Mouse (Mus musculus): ENCODE measurements around the gene Trim17.
"Not testable (repeated sequence)": the region's sequence is repeated elsewhere in the genome, so short reads cannot be mapped to it uniquely, and the experiment has no call there.

Gene Trim17

DNA sequence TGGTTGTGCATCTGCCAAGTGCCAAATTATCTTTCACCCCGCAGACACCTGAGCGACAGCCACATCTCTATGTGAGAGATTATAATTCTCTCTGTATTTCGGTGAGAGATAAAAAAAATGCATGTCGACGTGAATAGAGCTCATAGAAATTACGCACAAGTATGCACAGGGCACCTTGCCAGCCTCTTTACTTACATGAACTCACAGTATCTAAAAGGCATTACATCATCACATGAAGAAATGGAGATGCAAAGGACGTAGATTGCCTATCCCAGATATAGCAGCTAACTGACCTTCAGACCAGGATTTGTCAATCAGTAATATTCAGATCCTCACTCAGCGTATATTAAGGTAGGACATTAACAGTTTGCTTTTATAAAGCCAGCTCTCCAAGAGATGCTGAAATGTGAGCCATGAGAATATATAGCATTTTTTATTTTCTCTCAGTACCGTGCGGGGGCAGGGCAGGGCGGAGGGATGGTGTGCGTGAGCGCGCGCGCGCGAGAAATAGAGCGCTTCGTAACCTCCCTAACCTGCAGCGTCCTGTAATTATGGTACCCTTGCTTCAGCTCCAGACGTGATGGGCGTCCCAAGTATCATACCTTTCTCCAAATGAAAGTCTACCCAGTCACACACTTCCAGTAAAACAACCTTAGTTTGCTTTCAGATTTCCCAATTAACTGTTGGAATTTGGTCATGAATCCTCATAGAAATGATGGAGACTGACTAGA, 6.5 kb upstream of the Trim17 start:
- DNase-seq (ENCODE audit: low read depth, low spot score): peak; percentile 64

GRCm38 (mm10) chr11:58948542-58949479, 5.7 kb upstream of the Trim17 start, which contains the start of gene Hist3h2ba:
Gene Hist3h2ba, plus strand, starts transcription at chr11:58948920.
- peak; percentile 97 for DNase-seq (ENCODE audit: low read depth, low spot score)

DNA sequence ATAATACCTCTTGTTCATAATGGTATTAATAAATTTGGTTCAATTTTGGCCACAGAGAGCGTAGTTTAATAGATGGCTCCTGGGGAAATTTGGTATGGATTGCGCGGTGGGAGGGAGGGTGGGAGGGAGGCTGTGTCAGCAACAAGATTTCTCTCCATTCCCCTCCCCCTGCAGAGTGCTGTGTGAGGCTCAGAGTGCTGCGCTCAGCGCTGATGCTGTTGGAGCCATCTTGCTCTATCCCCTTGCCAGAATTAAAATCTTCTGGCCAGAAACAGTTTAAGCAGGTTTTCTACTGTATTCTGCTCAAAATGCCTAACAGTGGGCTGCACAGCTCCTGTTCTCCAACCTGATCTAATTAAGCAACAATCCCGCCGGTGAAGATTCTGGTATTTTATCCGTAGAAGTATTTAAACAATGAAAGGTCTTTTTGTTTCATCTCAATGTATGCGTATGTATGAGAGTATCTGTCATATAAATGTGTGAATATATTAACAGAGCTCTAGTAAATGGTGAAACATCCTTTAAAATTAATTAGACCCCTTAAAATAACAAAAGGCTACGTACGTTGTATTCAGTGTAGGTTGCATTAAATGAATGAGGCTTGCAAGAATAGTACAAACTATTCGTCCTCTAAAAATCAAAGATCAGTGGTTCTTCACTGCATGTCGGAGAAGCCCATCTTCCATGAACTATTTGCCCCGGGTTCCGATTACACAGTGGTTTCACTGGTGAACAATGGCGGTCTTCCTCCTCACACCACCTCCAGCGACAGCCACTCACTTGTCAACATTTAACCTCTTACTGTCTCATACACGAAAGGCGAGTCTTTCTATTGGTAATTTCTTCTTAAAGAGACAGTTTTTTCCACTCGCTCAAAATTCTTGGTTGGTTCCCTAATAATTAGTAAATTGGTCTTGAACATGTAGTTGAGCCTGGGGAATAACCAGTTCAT, 4.7 kb upstream of the Trim17 start:
- DNase-seq (ENCODE audit: low read depth, low spot score): peak; percentile 77

DNA sequence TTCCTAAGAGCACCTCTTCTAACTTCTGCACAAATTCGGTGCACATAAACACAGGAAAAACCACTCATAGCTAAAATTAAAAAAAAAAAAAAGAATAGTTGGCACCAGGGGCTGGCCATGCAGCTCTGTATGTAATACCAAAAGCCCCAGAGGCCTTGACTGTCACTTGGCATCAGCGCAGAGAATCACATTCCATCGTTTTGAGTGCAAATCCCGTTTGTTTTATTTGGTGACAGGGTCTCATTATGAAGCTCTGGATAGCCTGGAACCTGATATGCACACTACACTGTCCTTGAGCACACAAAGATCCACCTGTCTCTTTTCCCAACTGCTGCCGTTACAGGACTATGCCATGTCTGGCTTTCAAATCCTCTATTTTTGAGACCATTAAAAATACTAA, 3.3 kb upstream of the Trim17 start:
- no peak for DNase-seq (ENCODE audit: low read depth, low spot score)

- DNase-seq (ENCODE audit: low read depth, low spot score): no peak
Observed at GRCm38 (mm10) chr11:58953351-58954169, 925 bp upstream of the Trim17 start.

- not testable (repeated sequence) for DNase-seq (ENCODE audit: low read depth, low spot score)
Observed at GRCm38 (mm10) chr11:58954170-58954419, 390 bp upstream of the Trim17 start.

DNA sequence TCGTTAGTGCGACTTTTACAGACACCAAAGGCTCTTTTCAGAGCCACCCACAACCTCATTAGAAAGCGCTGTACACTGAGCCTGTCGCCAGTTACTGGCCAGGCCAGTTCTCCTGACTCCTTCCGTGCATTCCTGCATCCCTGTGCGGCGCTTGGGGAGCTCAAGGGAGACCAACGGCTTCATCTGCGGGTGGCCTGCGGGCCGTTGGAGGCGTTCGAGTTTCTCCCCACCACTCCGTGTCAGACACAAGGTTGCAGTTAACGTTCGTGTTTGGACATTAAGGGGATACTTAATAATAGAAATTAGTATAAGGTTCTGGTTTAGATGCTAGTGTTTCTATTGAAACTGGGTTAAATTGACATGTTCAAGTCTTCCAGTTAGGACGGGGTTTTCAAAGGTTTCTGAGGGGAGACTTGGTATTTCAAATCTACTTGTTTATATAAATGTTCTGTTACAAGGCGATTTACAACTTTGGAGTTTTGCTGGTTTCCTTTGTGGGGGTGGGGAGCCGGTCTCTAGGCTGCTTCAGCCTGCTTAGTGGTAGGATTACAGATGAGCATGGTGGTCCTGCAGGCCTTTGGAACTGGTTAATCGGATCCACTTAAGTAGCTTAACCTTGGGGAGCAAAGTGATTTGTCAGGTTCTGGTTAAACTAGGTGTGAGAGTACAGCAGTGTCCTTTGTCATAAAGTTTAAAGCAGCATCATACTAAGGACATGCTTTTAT, 820 bp downstream of the Trim17 start:
- DNase-seq (ENCODE audit: low read depth, low spot score): no peak

- no peak for DNase-seq (ENCODE audit: low read depth, low spot score)
Observed at GRCm38 (mm10) chr11:58955868-58956257, 1.4 kb downstream of the Trim17 start.

- DNase-seq (ENCODE audit: low read depth, low spot score): no peak
Observed at GRCm38 (mm10) chr11:58957226-58957914, 2.9 kb downstream of the Trim17 start.

- DNase-seq (ENCODE audit: low read depth, low spot score): no peak
Observed at GRCm38 (mm10) chr11:58958536-58958935, 4.1 kb downstream of the Trim17 start.

DNA sequence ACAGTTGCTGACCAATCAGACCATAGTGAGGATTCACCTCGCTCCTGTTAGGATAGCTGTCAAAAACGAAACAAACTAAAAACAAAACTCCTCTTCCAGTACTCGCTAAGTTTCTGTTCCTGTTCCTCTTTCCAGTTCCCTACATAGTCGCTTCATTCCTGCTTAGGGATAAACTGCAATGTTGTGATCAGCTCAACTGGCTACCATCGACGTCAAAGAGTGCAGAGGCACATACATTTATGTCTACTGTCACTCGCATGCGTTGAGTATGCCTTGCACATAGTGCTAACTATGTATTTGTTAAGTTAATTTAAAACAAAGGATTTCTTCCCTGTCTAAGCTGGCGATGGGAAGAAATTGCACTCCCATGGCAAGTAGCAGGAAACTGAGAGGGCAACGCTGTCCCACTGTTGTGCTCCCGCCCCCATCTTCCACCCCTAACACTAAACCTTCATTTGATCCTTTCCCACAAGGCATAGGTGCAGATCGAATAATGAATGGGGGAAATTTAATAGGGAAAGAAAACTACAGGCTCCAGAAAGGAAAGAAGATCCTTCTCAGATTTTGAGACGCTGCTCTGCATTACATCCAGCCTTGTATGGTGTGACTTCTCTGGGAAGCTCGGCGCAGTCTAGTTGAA, 4.8 kb downstream of the Trim17 start:
- DNase-seq (ENCODE audit: low read depth, low spot score): no peak

DNA sequence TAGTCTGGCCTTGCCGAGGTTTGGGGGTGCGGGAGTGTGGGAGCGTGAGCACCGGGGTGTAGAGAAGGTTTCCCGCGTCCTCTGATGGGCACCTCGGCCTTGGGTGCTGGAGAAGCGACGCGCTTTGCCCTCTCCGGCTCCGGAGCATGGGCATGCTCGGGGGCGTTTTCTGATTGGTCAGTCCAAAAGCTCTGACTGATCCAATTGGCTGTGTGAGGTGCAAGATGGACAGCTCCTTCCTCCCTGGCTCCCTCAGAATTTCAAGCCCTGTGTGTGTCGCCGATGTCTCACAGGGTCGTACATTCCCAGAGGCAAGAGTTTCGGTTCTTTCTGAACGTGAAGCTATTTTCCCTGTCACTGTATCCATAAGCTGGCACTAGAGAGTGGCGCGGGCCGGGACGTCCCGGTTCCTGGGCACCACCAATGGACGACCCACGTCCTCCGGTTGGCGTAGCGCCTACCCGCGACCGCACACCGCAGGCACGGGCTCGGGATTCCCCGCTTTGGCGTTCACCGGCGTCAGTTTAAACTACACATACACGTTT, 5.5 kb downstream of the Trim17 start:
- DNase-seq (ENCODE audit: low read depth, low spot score): peak; percentile 64

- no peak for DNase-seq (ENCODE audit: low read depth, low spot score)
Observed at GRCm38 (mm10) chr11:58961364-58962177, 7.1 kb downstream of the Trim17 start.

DNA sequence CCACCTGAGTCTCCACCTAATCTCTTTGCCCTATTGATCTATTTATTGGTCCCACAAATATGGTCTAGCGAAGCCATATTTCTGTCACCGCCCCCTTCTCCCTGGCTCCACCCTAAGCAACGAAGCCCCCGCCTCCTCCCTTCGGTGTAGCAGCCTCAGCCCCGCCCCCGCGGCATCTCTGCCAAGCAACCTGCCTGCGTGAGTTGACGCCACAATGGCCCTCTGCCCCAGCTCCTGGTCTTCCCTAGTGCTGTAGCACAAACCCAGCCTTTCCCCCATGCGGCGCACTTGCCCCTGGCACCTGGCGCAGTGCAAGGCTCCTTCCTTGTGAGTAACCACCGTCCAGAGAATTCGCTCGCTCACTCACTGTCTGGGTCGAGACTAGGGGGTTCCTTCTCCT, 9.1 kb downstream of the Trim17 start:
- DNase-seq (ENCODE audit: low read depth, low spot score): no peak

- no peak for DNase-seq (ENCODE audit: low read depth, low spot score)
Observed at GRCm38 (mm10) chr11:58964216-58964615, 9.7 kb downstream of the Trim17 start.

GRCm38 (mm10) chr11:58965001-58965760, 10.7 kb downstream of the Trim17 start:
- DNase-seq (ENCODE audit: low read depth, low spot score): no peak

DNA sequence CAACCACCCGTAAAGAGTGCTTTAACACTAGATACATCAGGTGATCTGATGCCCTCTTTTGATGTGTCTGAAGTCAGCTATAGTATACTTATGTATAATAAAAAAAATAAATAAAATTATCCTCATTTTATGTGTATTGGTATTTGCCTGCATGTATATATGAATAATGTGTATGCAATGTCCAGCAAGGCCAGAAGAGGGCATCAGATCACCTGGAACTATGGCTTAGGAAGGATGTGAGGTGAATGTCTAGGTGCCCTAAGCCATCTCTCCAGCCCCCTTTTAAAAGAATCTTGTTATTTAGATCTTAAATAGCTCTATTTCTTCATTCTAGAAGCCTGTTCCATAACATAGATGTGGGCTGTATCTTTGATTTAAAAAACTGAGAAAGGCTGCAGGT, 12.9 kb downstream of the Trim17 start:
- DNase-seq (ENCODE audit: low read depth, low spot score): no peak
